Comparison of ENCODE assay signal across 13 mouse cellular contexts in the genomic region with DNA sequence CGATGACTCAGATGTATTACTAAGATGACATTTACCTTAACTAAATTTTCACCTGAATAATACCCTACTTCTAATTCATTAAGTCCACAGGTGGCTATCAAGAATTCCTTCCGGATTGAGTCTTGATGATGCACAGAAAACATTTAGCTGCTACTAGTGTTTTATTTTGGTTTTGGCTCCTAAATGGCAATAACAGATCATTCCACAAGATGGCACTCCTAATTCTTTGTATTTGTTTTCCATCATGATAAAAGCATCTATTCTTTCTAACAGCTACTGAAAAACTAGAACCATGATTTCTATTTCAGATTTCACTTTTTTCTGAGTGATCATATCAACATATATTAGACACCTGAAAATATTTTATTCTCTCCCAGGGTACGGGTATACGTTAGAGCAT.
A peak's percentile ranks its signal among the peaks of the same experiment; 100 is the strongest.
DNase-seq lines count a peak whose midpoint lies in the region; ATAC-seq and TF ChIP-seq lines count a peak whose summit lies in the region.
"Had no signal": no experiment of that assay in that cellular context is flagged by ENCODE, and none has a peak within 500 bp of the region (broad histone marks: within the 10 kb centered on the region; RNA-seq: fewer than 3 reads in every experiment).

No protein-coding gene starts in this region.

- no peak overlapping the region for H3K9ac ChIP-seq in kidney, postnatal 0 days (ENCODE audit: low read depth, low read length)
- no peak overlapping the region for H3K9ac ChIP-seq in kidney, embryonic 15.5 days
- H3K9ac ChIP-seq: heart, embryonic 12.5 days; neural tube, embryonic 13.5 days had no signal

- H3K4me1 ChIP-seq in kidney, postnatal 0 days (replicated peaks; ENCODE audit: insufficient read depth, low read length): no peaks in the 10 kb centered on the region
- H3K4me1 ChIP-seq in kidney, embryonic 15.5 days: no peaks in the 10 kb centered on the region
- H3K4me1 ChIP-seq: heart, embryonic 12.5 days; neural tube, embryonic 13.5 days had no signal

- H3K9me3 ChIP-seq in kidney, postnatal 0 days (replicated peaks; ENCODE audit: low read length): no peaks in the 10 kb centered on the region
- H3K9me3 ChIP-seq in kidney, embryonic 15.5 days (replicated peaks): no peaks in the 10 kb centered on the region
- H3K9me3 ChIP-seq: heart, embryonic 12.5 days; neural tube, embryonic 13.5 days had no signal

- H3K36me3 ChIP-seq in kidney, postnatal 0 days (ENCODE audit: insufficient read depth, low read length): no peaks in the 10 kb centered on the region
- no peaks in the 10 kb centered on the region for H3K36me3 ChIP-seq in kidney, embryonic 15.5 days
- H3K36me3 ChIP-seq: heart, embryonic 12.5 days; neural tube, embryonic 13.5 days had no signal

- ATAC-seq in kidney, postnatal 0 days (replicated peaks; ENCODE audit: low FRiP score, low read depth): no peak
- no peak for ATAC-seq in kidney, embryonic 15.5 days (replicated peaks; ENCODE audit: low FRiP score)
- ATAC-seq: inflammation-experienced regulatory T-cells, adult 6 months had no signal

- WGBS in kidney, postnatal 0 days: 70% methylated on average over 4 of the region's 4 CpGs
- WGBS in kidney, embryonic 15.5 days: 81% methylated on average over 4 of the region's 4 CpGs

- peak; percentile 59 for TF ChIP-seq CTCF in kidney, postnatal 0 days (IDR thresholded peaks at IDR 0.05; ENCODE audit: low read depth)
- TF ChIP-seq CTCF in brain, embryonic 14.5 days (IDR thresholded peaks at IDR 0.05; ENCODE audit: borderline replicate concordance, extremely low read depth, insufficient read depth, insufficient read length): no peak

- H3K4me3 ChIP-seq in kidney, postnatal 0 days (replicated peaks; ENCODE audit: low read depth, low read length): no peak overlapping the region
- H3K4me3 ChIP-seq in kidney, embryonic 15.5 days (replicated peaks): no peak overlapping the region
- H3K4me3 ChIP-seq: heart, embryonic 12.5 days; neural tube, embryonic 13.5 days had no signal

- no peak overlapping the region for H3K27ac ChIP-seq in kidney, postnatal 0 days
- H3K27ac ChIP-seq in kidney, embryonic 15.5 days: no peak overlapping the region
- H3K27ac ChIP-seq: neural tube, embryonic 13.5 days had no signal

- TF ChIP-seq POLR2A in brain, embryonic 14.5 days (IDR thresholded peaks at IDR 0.05; ENCODE audit: borderline replicate concordance, extremely low read depth, insufficient read depth, insufficient read length, poor library complexity, severe bottlenecking): no peak

- no peaks in the 10 kb centered on the region for H3K27me3 ChIP-seq in kidney, postnatal 0 days (ENCODE audit: insufficient read depth, low read length)
- H3K27me3 ChIP-seq in kidney, embryonic 15.5 days: no peaks in the 10 kb centered on the region
- H3K27me3 ChIP-seq: heart, embryonic 12.5 days; neural tube, embryonic 13.5 days had no signal

- no peak overlapping the region for H3K4me2 ChIP-seq in kidney, postnatal 0 days (ENCODE audit: low read length)
- H3K4me2 ChIP-seq in kidney, embryonic 15.5 days: no peak overlapping the region
- H3K4me2 ChIP-seq: heart, embryonic 12.5 days; neural tube, embryonic 13.5 days had no signal

- DNase-seq in embryo, embryonic 10 days (ENCODE audit: low spot score): peak; percentile 7
- DNase-seq in embryo, embryonic 9.5 days (ENCODE audit: extremely low spot score): no peak
- DNase-seq in kidney, postnatal 0 days (ENCODE audit: low spot score): peak; percentile 29
- no peak for DNase-seq in kidney, postnatal 25 days
- DNase-seq in 416B (ENCODE audit: low read depth): peak; percentile 0
- DNase-seq in brain, embryonic 14.5 days (ENCODE audit: low read depth): peak; percentile 44
- DNase-seq in c-Kit-positive CD71-positive TER-119-positive erythroid progenitor cells, embryonic 14.5 days (ENCODE audit: low spot score): no peak
- DNase-seq: left cerebral cortex, postnatal 4 days; lung, adult 18-20 months had no signal

Comparison
In these comparisons a context has a peak if more than half of its experiments do, and no peak if none do; other contexts are left out.
1. DNase-seq: peak in embryo, embryonic 10 days (single experiment), kidney, postnatal 0 days (single experiment), 416B (single experiment) and brain, embryonic 14.5 days (single experiment); none in embryo, embryonic 9.5 days (single experiment), kidney, postnatal 25 days (0 of 2) and c-Kit-positive CD71-positive TER-119-positive erythroid progenitor cells, embryonic 14.5 days (single experiment).